Mouse (Mus musculus): Measurements from ENCODE around the gene Mrps35. TPM values are rescaled to one million over a fixed set of nuclear protein-coding genes. Genes with fewer than 3 reads are reported as not detected.
A peak's percentile ranks its signal among the peaks of the same experiment; 100 is the strongest.

The Mrps35 gene
- polyA plus RNA-seq, 1 experiment from 2014 or later, result 95.7 TPM

- H3K9ac ChIP-seq (ENCODE audit: low read length), result no peak overlapping the region
- no peak overlapping the region for H3K4me2 ChIP-seq (ENCODE audit: low read depth, low read length)
- no peak overlapping the region for H3K27ac ChIP-seq (ENCODE audit: low read length)
- H3K36me3 ChIP-seq (ENCODE audit: control insufficient read depth, insufficient read depth, low read length), result peaks cover 26% of the 10 kb centered on the region
- H3K4me1 ChIP-seq (replicated peaks; ENCODE audit: control insufficient read depth, insufficient read depth, low read length), result no peaks in the 10 kb centered on the region
- 91% methylated on average over 2 of the region's 2 CpGs for WGBS
- H3K4me3 ChIP-seq (ENCODE audit: low read length), result no peak overlapping the region
- H3K27me3 ChIP-seq (ENCODE audit: control insufficient read depth, insufficient read depth, low read depth, low read length), result no peaks in the 10 kb centered on the region
- ATAC-seq (ENCODE audit: low read depth), result no peak
- no peaks in the 10 kb centered on the region for H3K9me3 ChIP-seq (ENCODE audit: control insufficient read depth, low read length)
Observed at GRCm38 (mm10) chr6:147023133-147023395, 19.5 kb upstream of the Mrps35 start.

DNA sequence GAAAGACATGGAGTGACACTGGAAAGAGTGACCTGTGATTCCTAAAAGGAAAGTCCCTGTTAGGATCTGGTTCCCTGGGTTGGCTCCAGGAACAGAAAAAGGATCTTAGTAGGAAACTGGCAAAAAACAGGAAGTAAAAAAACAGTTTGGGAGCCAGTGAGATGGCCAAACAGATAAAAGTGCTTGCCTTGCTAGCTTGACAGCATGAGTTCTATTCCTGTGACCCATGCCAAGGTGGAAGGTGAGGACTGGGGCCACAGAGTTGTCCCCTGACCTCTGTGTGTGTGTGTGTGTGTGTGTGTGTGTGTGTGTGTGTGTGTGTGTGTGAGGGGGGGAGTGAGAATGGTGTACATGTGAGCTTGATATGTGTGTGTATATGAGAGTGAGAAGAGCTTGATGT lies 19.0 kb upstream of the Mrps35 start:
- Histone ChIP-seq H3K36me3 (ENCODE audit: control insufficient read depth, insufficient read depth, low read length) (peaks cover 27% of the 10 kb centered on the region), H3K9ac (ENCODE audit: low read length) (no peak overlapping the region), H3K4me2 (ENCODE audit: low read depth, low read length) (no peak overlapping the region), H3K9me3 (ENCODE audit: control insufficient read depth, low read length) (no peaks in the 10 kb centered on the region), H3K27me3 (ENCODE audit: control insufficient read depth, insufficient read depth, low read depth, low read length) (no peaks in the 10 kb centered on the region), H3K4me1 (replicated peaks; ENCODE audit: control insufficient read depth, insufficient read depth, low read length) (no peaks in the 10 kb centered on the region), H3K4me3 (ENCODE audit: low read length) (no peak overlapping the region), H3K27ac (ENCODE audit: low read length) (no peak overlapping the region)
- ATAC-seq (ENCODE audit: low read depth), result no peak

- Histone ChIP-seq H3K36me3 (ENCODE audit: control insufficient read depth, insufficient read depth, low read length) (peaks cover 29% of the 10 kb centered on the region), H3K4me2 (ENCODE audit: low read depth, low read length) (no peak overlapping the region), H3K9ac (ENCODE audit: low read length) (no peak overlapping the region), H3K9me3 (ENCODE audit: control insufficient read depth, low read length) (no peaks in the 10 kb centered on the region), H3K27ac (ENCODE audit: low read length) (no peak overlapping the region), H3K27me3 (ENCODE audit: control insufficient read depth, insufficient read depth, low read depth, low read length) (no peaks in the 10 kb centered on the region), H3K4me1 (replicated peaks; ENCODE audit: control insufficient read depth, insufficient read depth, low read length) (no peaks in the 10 kb centered on the region), H3K4me3 (ENCODE audit: low read length) (no peak overlapping the region)
- 61% methylated on average over 3 of the region's 3 CpGs for WGBS
- ATAC-seq (ENCODE audit: low read depth), result no peak
Observed at GRCm38 (mm10) chr6:147024761-147025160, 17.8 kb upstream of the Mrps35 start.

- Histone ChIP-seq H3K36me3 (ENCODE audit: control insufficient read depth, insufficient read depth, low read length) (peaks cover 30% of the 10 kb centered on the region), H3K9me3 (ENCODE audit: control insufficient read depth, low read length) (no peaks in the 10 kb centered on the region), H3K27ac (ENCODE audit: low read length) (no peak overlapping the region), H3K4me1 (replicated peaks; ENCODE audit: control insufficient read depth, insufficient read depth, low read length) (no peaks in the 10 kb centered on the region), H3K4me2 (ENCODE audit: low read depth, low read length) (no peak overlapping the region), H3K27me3 (ENCODE audit: control insufficient read depth, insufficient read depth, low read depth, low read length) (no peaks in the 10 kb centered on the region), H3K9ac (ENCODE audit: low read length) (no peak overlapping the region), H3K4me3 (ENCODE audit: low read length) (no peak overlapping the region)
- WGBS, result 98% methylated on average over 2 of the region's 2 CpGs
- no peak for ATAC-seq (ENCODE audit: low read depth)
Observed at GRCm38 (mm10) chr6:147028396-147028795, 14.2 kb upstream of the Mrps35 start.

- Histone ChIP-seq H3K36me3 (ENCODE audit: control insufficient read depth, insufficient read depth, low read length) (peaks cover 30% of the 10 kb centered on the region), H3K9me3 (ENCODE audit: control insufficient read depth, low read length) (no peaks in the 10 kb centered on the region), H3K4me1 (replicated peaks; ENCODE audit: control insufficient read depth, insufficient read depth, low read length) (no peaks in the 10 kb centered on the region), H3K9ac (ENCODE audit: low read length) (no peak overlapping the region), H3K4me3 (ENCODE audit: low read length) (no peak overlapping the region), H3K27ac (ENCODE audit: low read length) (no peak overlapping the region), H3K27me3 (ENCODE audit: control insufficient read depth, insufficient read depth, low read depth, low read length) (no peaks in the 10 kb centered on the region), H3K4me2 (ENCODE audit: low read depth, low read length) (no peak overlapping the region)
- ATAC-seq (ENCODE audit: low read depth), result no peak
- 90% methylated on average over 9 of the region's 9 CpGs for WGBS
Observed at GRCm38 (mm10) chr6:147029591-147029990, 13.0 kb upstream of the Mrps35 start.

DNA sequence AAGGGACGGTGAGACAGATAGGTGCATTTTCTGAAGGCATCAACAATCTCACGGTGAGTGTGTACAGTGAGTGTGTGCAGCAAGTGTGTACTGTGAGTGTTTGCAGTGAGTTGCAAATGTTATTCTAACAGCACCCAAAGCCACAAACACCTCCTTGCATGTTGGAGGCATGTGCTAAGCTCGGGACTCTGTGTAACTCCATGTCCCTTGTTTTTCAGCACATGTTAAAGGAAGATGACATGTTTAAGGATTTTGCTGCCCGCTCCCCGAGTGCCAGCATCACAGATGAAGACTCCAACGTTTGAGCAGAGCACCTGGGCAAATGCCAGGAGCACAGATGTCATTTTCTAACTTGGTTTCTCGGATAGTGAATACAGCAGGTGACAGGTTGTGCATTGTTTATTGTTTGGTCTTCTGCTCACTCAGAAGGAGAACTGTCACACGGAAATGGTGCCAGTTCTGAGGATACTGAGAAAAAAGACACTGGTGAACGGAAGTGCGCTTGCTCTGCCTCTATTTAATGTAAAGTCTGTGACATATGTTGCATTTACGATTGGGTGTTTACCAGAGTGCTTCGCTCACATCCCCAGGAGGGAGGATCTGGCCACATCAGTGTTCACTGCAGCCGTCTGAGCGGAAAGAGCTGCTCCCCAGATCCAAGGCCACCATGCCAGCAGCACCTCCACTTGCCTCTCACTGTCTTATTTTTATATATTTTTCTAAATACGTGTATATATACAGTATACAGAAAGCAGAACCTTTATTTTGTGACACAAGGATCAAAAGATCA lies 12.3 kb upstream of the Mrps35 start:
- Histone ChIP-seq H3K4me1 (replicated peaks; ENCODE audit: control insufficient read depth, insufficient read depth, low read length) (no peaks in the 10 kb centered on the region), H3K4me2 (ENCODE audit: low read depth, low read length) (no peak overlapping the region), H3K9me3 (ENCODE audit: control insufficient read depth, low read length) (no peaks in the 10 kb centered on the region), H3K9ac (ENCODE audit: low read length) (no peak overlapping the region), H3K36me3 (ENCODE audit: control insufficient read depth, insufficient read depth, low read length) (peaks cover 29% of the 10 kb centered on the region), H3K4me3 (ENCODE audit: low read length) (no peak overlapping the region), H3K27me3 (ENCODE audit: control insufficient read depth, insufficient read depth, low read depth, low read length) (no peaks in the 10 kb centered on the region), H3K27ac (ENCODE audit: low read length) (no peak overlapping the region)
- no peak for ATAC-seq (ENCODE audit: low read depth)
- WGBS, result 86% methylated on average over 15 of the region's 15 CpGs

DNA sequence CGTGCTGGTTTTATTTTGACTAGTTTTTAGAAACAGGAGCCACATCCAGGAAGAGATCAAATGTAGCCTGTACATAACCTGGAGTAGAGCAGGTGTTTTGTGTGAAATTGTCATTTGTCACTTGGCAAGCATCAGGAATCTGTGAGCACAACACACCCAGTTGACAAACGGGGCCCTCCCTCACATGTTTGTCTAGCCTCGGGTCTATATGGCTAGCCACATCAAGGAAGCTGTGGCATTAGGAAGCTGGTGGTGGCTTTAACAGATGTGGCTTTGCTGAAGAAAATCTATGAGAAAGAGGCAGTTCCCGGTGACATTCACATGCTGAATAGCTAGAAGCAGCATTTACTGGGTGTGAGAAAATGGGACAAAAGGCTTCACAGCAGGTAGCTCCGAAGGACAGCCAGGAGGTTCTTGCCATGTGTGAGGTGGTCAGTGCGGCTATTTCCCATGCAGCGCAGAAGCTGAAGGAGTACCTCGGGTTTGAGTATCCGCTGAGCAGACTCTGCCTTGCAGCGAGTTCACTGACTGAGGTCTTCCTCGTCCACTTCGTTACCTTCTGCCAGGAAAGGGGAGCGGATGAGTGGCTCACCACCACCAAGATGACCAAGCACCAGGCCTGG lies 10.2 kb upstream of the Mrps35 start, which contains the start of gene Rep15:
TSS of gene Rep15 (plus strand) at position 282 of the 623 bp plus-strand sequence.
- Histone ChIP-seq H3K4me3 (ENCODE audit: low read length) (no peak within 1 kb of the TSS), H3K4me1 (replicated peaks; ENCODE audit: control insufficient read depth, insufficient read depth, low read length) (no peaks in the 10 kb centered on the region), H3K9me3 (ENCODE audit: control insufficient read depth, low read length) (no peaks in the 10 kb centered on the region), H3K9ac (ENCODE audit: low read length) (no peak within 1 kb of the TSS), H3K36me3 (ENCODE audit: control insufficient read depth, insufficient read depth, low read length) (peaks cover 19% of the 10 kb centered on the region), H3K4me2 (ENCODE audit: low read depth, low read length) (no peak within 1 kb of the TSS), H3K27ac (ENCODE audit: low read length) (no peak within 1 kb of the TSS), H3K27me3 (ENCODE audit: control insufficient read depth, insufficient read depth, low read depth, low read length) (no peaks in the 10 kb centered on the region)
- no peak for ATAC-seq (ENCODE audit: low read depth)
- 62% methylated on average over 13 of the region's 13 CpGs for WGBS

- H3K27me3 ChIP-seq (ENCODE audit: control insufficient read depth, insufficient read depth, low read depth, low read length), result no peaks in the 10 kb centered on the region
- ATAC-seq (ENCODE audit: low read depth), result no peak
- peak overlapping the region; percentile 71 for H3K4me2 ChIP-seq (ENCODE audit: low read depth, low read length)
- H3K9ac ChIP-seq (ENCODE audit: low read length), result peak overlapping the region; percentile 96
- no peak overlapping the region for H3K27ac ChIP-seq (ENCODE audit: low read length)
- peak overlapping the region; percentile 92 for H3K4me3 ChIP-seq (ENCODE audit: low read length)
- H3K9me3 ChIP-seq (ENCODE audit: control insufficient read depth, low read length), result no peaks in the 10 kb centered on the region
- H3K36me3 ChIP-seq (ENCODE audit: control insufficient read depth, insufficient read depth, low read length), result peaks cover 13% of the 10 kb centered on the region
- peaks cover 19% of the 10 kb centered on the region for H3K4me1 ChIP-seq (replicated peaks; ENCODE audit: control insufficient read depth, insufficient read depth, low read length)
- 35% methylated on average over 7 of the region's 7 CpGs for WGBS
Observed at GRCm38 (mm10) chr6:147043633-147044032, 1.1 kb downstream of the Mrps35 start.

DNA sequence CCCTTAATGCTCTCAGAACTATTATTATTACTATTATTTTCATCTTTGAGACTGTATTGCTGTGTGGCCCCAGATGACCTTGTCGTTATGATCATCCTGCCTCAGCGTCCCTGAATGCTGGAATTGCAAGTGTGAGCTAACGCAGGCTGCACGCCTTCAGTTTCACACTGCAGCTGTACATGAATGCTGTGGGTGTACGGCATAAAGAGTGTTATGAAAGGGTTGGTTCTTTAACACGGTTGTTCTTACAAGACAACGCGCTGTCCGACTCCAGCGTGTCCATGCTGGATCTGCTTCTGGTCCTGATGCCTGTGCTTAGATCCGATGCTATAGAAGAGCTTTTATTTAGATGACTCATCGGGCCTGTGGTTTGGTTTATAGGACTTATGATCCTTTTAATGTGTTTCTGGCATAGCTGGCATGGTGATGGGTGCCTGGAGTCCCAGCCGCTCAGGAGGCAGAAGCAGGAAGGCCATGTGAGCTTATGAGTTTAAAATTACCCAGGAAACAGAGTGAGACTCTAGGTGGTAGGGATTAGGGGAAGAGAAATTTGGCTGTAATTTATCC lies 6.8 kb downstream of the Mrps35 start:
- no peak for ATAC-seq (ENCODE audit: low read depth)
- Histone ChIP-seq H3K27me3 (ENCODE audit: control insufficient read depth, insufficient read depth, low read depth, low read length) (no peaks in the 10 kb centered on the region), H3K4me3 (ENCODE audit: low read length) (no peak overlapping the region), H3K9ac (ENCODE audit: low read length) (no peak overlapping the region), H3K36me3 (ENCODE audit: control insufficient read depth, insufficient read depth, low read length) (peaks cover 31% of the 10 kb centered on the region), H3K27ac (ENCODE audit: low read length) (no peak overlapping the region), H3K9me3 (ENCODE audit: control insufficient read depth, low read length) (no peaks in the 10 kb centered on the region), H3K4me1 (replicated peaks; ENCODE audit: control insufficient read depth, insufficient read depth, low read length) (peaks cover 6% of the 10 kb centered on the region; the same call in 1 of the 2 replicates), H3K4me2 (ENCODE audit: low read depth, low read length) (no peak overlapping the region)
- WGBS, result 91% methylated on average over 13 of the region's 13 CpGs

Data from lung, embryonic 16.5 days (tissue).